Mouse (Mus musculus) intestine, embryonic 16.5 days (tissue): ENCODE data around the gene Adam12. TPM values are rescaled to one million over a fixed set of nuclear protein-coding genes. Genes with fewer than 3 reads are reported as not detected.

ENCODE experiments used
- ATAC-seq: fragments of 200-750 bp; cut with Nextera tagmentation; 2 replicates; pipeline ENCODE4 v1.8.0; 2017; ENCODE audit warnings: moderate TSS enrichment, moderate library complexity
- H3K27ac ChIP-seq: fragments of 300-500 bp; sonication (generic); 2 replicates; pipeline ENCODE4 v1.5.1; 2014; ENCODE audit warnings: mild to moderate bottlenecking, low read length
- H3K27me3 ChIP-seq: fragments of 300-500 bp; sonication (generic); replicated peaks from 2 replicates; pipeline ENCODE4 v1.6.1; 2014; ENCODE audit warnings: low read length, control low read depth, mixed read lengths; ENCODE audit not compliant: control insufficient read depth, insufficient read depth
- H3K36me3 ChIP-seq: fragments of 300-500 bp; sonication (generic); 2 replicates; pipeline ENCODE4 v1.6.1; 2014; ENCODE audit warnings: low read length, control low read depth; ENCODE audit not compliant: control insufficient read depth, insufficient read depth
- H3K4me1 ChIP-seq: fragments of 300-500 bp; sonication (generic); 2 replicates; pipeline ENCODE4 v1.6.1; 2014; ENCODE audit warnings: low read length, control low read depth, mixed read lengths; ENCODE audit not compliant: control insufficient read depth, insufficient read depth
- H3K4me2 ChIP-seq: fragments of 300-500 bp; sonication (generic); 2 replicates; pipeline ENCODE4 v1.6.1; 2014; ENCODE audit warnings: low read depth, low read length, control low read depth
- H3K4me3 ChIP-seq: fragments of 300-500 bp; sonication (generic); 2 replicates; pipeline ENCODE4 v1.5.1; 2014; ENCODE audit warnings: mild to moderate bottlenecking, low read length
- H3K9ac ChIP-seq: fragments of 300-500 bp; sonication (generic); 2 replicates; pipeline ENCODE4 v1.6.1; 2014; ENCODE audit warnings: low read depth, low read length
- H3K9me3 ChIP-seq: fragments of 300-500 bp; sonication (generic); 2 replicates; pipeline ENCODE4 v1.6.1; 2016; ENCODE audit warnings: low read length, control low read depth; ENCODE audit not compliant: control insufficient read depth
- WGBS: fragments of 180-500 bp; shearing (Covaris S2); extraction: QIAGEN DNeasy Blood & Tissue Kit; methylation state at CpG from one replicate; pipeline ENCODE4 v1.1.7; 2014; 5-methylcytosine and 5-hydroxymethylcytosine counted together
- polyA plus RNA-seq: library from polyadenylated mRNA; unstranded; fragments of >200 nt; fragmentation: Nextera tagmentation; extraction: Ambion mirVana; gene quantifications from 2 replicates; pipeline ENCODE4 v1.2.1, GENCODE M21; 2015

Adam12 gene
- polyA plus RNA-seq, 1 experiment from 2014 or later = 3.0 TPM

GRCm38 (mm10) chr7:134146821-134147220, 85.1 kb downstream of the Adam12 start:
- no peak overlapping the region for H3K4me3 ChIP-seq
- no peaks in the 10 kb centered on the region for H3K27me3 ChIP-seq
- H3K4me2 ChIP-seq = no peak overlapping the region
- H3K36me3 ChIP-seq = no peaks in the 10 kb centered on the region
- H3K9ac ChIP-seq = no peak overlapping the region
- ATAC-seq = no peak
- no peaks in the 10 kb centered on the region for H3K4me1 ChIP-seq
- no peak overlapping the region for H3K27ac ChIP-seq
- H3K9me3 ChIP-seq = no peaks in the 10 kb centered on the region
- WGBS = 98% methylated on average over 2 of the region's 2 CpGs

DNA sequence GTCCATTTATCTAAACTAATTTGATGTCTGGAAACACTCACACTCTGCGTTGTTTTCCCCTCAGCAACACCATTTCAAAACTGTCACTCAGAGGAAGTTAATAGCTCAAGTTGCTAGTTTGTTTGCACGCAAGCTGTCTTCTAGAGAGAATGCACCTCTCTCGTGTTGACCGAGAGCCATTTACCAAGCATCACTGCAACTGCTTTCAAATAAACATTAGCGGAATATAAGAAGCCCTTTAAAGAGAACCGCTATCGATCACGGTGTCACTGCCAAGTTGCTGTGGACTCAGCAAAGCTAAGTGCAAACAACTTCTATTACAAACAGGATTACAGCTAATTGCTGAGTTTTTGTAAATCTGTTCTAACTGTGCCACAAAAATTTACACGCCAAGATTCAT, 87.8 kb downstream of the Adam12 start:
- Histone ChIP-seq H3K9me3 (no peaks in the 10 kb centered on the region), H3K4me2 (no peak overlapping the region), H3K27ac (no peak overlapping the region), H3K27me3 (no peaks in the 10 kb centered on the region), H3K36me3 (no peaks in the 10 kb centered on the region), H3K4me3 (no peak overlapping the region), H3K9ac (no peak overlapping the region), H3K4me1 (no peaks in the 10 kb centered on the region)
- no peak for ATAC-seq
- 48% methylated on average over 9 of the region's 9 CpGs for WGBS

GRCm38 (mm10) chr7:134139291-134139949, 92.5 kb downstream of the Adam12 start:
- ATAC-seq = no peak
- no peak overlapping the region for H3K4me2 ChIP-seq
- no peaks in the 10 kb centered on the region for H3K27me3 ChIP-seq
- no peaks in the 10 kb centered on the region for H3K36me3 ChIP-seq
- no peak overlapping the region for H3K27ac ChIP-seq
- H3K9ac ChIP-seq = no peak overlapping the region
- no peak overlapping the region for H3K4me3 ChIP-seq
- H3K9me3 ChIP-seq = no peaks in the 10 kb centered on the region
- H3K4me1 ChIP-seq = no peaks in the 10 kb centered on the region
- 68% methylated on average over 4 of the region's 4 CpGs for WGBS

GRCm38 (mm10) chr7:134132323-134132722, 99.6 kb downstream of the Adam12 start:
- Histone ChIP-seq H3K36me3 (no peaks in the 10 kb centered on the region), H3K9ac (no peak overlapping the region), H3K4me3 (no peak overlapping the region), H3K4me1 (no peaks in the 10 kb centered on the region), H3K27ac (no peak overlapping the region), H3K9me3 (no peaks in the 10 kb centered on the region), H3K4me2 (no peak overlapping the region), H3K27me3 (no peaks in the 10 kb centered on the region)
- ATAC-seq = no peak
- WGBS = 77% methylated on average over 2 of the region's 2 CpGs

DNA sequence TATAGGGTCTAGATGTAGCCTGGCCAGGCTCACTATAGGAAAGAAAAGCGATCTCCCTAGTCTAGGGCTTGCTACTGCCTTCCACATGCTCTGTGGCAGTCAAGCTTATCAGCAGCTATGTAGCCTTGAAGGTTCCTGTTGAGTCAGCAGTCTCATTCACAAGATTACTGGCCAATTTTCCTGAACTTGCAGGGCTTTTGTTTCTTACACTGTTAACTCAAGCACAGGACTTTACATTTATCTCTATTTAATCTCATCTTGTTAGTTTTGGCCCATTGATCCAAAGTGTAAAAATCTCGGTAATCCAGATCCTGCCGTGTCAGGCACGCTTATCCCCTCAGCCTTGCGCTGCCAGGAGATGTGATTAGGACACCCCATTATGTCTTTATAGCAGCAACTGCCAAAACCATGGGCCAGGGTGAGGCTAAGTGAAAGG, 103.8 kb downstream of the Adam12 start:
- Histone ChIP-seq H3K36me3 (no peaks in the 10 kb centered on the region), H3K9me3 (no peaks in the 10 kb centered on the region), H3K27me3 (no peaks in the 10 kb centered on the region), H3K27ac (no peak overlapping the region), H3K4me1 (no peaks in the 10 kb centered on the region), H3K4me2 (no peak overlapping the region), H3K4me3 (no peak overlapping the region), H3K9ac (no peak overlapping the region)
- WGBS = 76% methylated on average over 5 of the region's 5 CpGs
- no peak for ATAC-seq

DNA sequence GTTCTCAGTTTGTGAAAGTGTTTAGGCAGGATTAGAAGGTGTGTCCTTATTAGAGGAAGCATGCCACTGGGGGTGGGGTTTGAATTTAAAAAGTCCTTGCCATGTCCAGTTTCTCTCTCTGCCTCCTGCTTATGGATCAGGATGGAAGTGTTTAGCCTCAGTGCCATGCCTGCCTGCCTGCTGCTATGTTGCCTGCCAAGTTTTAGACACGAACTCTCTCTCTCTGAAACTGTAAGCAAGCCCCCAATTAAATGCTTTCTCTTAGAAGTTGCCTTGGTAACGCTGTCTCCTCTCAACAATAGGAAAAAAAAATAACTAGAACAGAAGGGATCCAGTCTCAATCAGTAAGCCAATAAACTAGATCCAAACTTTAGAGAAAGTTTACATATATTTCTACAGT, 110.5 kb downstream of the Adam12 start:
- Histone ChIP-seq H3K4me3 (no peak overlapping the region), H3K4me1 (no peaks in the 10 kb centered on the region), H3K27me3 (no peaks in the 10 kb centered on the region), H3K9me3 (no peaks in the 10 kb centered on the region; the same call in 1 of the 2 replicates), H3K36me3 (no peaks in the 10 kb centered on the region), H3K27ac (no peak overlapping the region), H3K4me2 (no peak overlapping the region), H3K9ac (no peak overlapping the region)
- no peak for ATAC-seq
- 51% methylated on average over 2 of the region's 2 CpGs for WGBS

- Histone ChIP-seq H3K9me3 (no peaks in the 10 kb centered on the region; the same call in 1 of the 2 replicates), H3K27ac (no peak overlapping the region)
Measured at GRCm38 (mm10) chr7:134115438-134115837, 116.5 kb downstream of the Adam12 start.

GRCm38 (mm10) chr7:134114311-134115188, 117.4 kb downstream of the Adam12 start:
- Histone ChIP-seq H3K4me1 (peaks cover 4% of the 10 kb centered on the region; the same call in 1 of the 2 replicates), H3K9me3 (no peaks in the 10 kb centered on the region; the same call in 1 of the 2 replicates), H3K27me3 (no peaks in the 10 kb centered on the region), H3K4me3 (no peak overlapping the region), H3K27ac (no peak overlapping the region), H3K9ac (no peak overlapping the region), H3K36me3 (no peaks in the 10 kb centered on the region), H3K4me2 (no peak overlapping the region)
- peak; percentile 73 for ATAC-seq
- WGBS = 63% methylated on average over 9 of the region's 9 CpGs

More at GRCm38 (mm10) chr7:134115438-134115837, 116.5 kb downstream of the Adam12 start:
- H3K4me3 ChIP-seq = no peak overlapping the region
- no peak for ATAC-seq
- 70% methylated on average over 8 of the region's 8 CpGs for WGBS
- H3K4me2 ChIP-seq = no peak overlapping the region
- peaks cover 4% of the 10 kb centered on the region; the same call in 1 of the 2 replicates for H3K4me1 ChIP-seq
- no peak overlapping the region for H3K9ac ChIP-seq
- no peaks in the 10 kb centered on the region for H3K27me3 ChIP-seq
- H3K36me3 ChIP-seq = no peaks in the 10 kb centered on the region

DNA sequence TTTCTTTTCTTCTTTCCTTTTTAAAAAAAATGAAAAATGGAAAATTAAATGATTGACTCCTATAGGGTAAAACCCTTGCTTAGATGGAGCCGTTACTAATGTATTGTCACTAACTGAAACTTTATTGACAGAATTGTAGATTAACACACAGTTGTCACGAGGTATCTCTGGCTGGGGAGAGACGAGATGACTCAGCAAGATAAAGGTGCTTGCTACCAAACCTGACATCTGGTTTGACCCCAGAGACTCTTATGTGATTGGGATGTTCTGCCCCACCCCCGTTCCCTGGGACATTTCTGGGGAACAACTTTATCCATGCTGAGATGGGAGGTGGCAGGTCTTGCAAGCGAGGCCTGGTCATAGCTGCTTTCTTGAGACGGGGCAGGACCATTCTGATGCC, 118.1 kb downstream of the Adam12 start:
- ATAC-seq = no peak
- Histone ChIP-seq H3K9me3 (no peaks in the 10 kb centered on the region), H3K27me3 (no peaks in the 10 kb centered on the region), H3K36me3 (no peaks in the 10 kb centered on the region), H3K4me2 (no peak overlapping the region), H3K9ac (no peak overlapping the region), H3K27ac (no peak overlapping the region), H3K4me1 (peaks cover 4% of the 10 kb centered on the region; the same call in 1 of the 2 replicates), H3K4me3 (no peak overlapping the region)
- 63% methylated on average over 6 of the region's 6 CpGs for WGBS
